Mouse (Mus musculus) liver, postnatal 0 days (tissue): ENCODE data around the gene Nr2f6. TPM values are rescaled to one million over a fixed set of nuclear protein-coding genes. Genes with fewer than 3 reads are reported as not detected.
A peak's percentile ranks its signal among the peaks of the same experiment; 100 is the strongest.

Experiments used
- ATAC-seq: fragments of 200-750 bp; cut with Nextera tagmentation; 2 replicates; pipeline ENCODE4 v1.8.0; 2017; ENCODE audit warnings: mild to moderate bottlenecking, moderate library complexity
- DNase-seq: peaks from one replicate; pipeline ENCODE4 v3.0.0-alpha.2; 2016
- H3K27ac ChIP-seq: fragments of 300-500 bp; sonication (generic); 2 replicates; pipeline ENCODE4 v1.5.1; 2014; ENCODE audit warnings: antibody characterized with exemption, moderate library complexity, mild to moderate bottlenecking, low read depth
- H3K27me3 ChIP-seq: fragments of 300-500 bp; sonication (generic); 2 replicates; pipeline ENCODE4 v1.6.1; 2014; ENCODE audit warnings: low read length, control low read depth, mixed read lengths; ENCODE audit not compliant: insufficient read depth
- H3K36me3 ChIP-seq: fragments of 300-500 bp; sonication (generic); replicated peaks from 2 replicates; pipeline ENCODE4 v1.6.1; 2014; ENCODE audit warnings: mild to moderate bottlenecking, control low read depth, low read length, moderate library complexity, mixed read lengths; ENCODE audit not compliant: insufficient read depth
- H3K4me1 ChIP-seq: fragments of 300-500 bp; sonication (generic); 2 replicates; pipeline ENCODE4 v1.6.1; 2014; ENCODE audit warnings: antibody characterized with exemption, mild to moderate bottlenecking, control low read depth; ENCODE audit not compliant: insufficient read depth
- H3K4me2 ChIP-seq: fragments of 300-500 bp; sonication (generic); 2 replicates; pipeline ENCODE4 v1.6.1; 2014; ENCODE audit warnings: low read depth, mild to moderate bottlenecking, low read length, moderate library complexity, mixed read lengths
- H3K4me3 ChIP-seq: fragments of 300-500 bp; sonication (generic); 2 replicates; pipeline ENCODE4 v1.5.1; 2014; ENCODE audit warnings: low read depth, low read length
- H3K9ac ChIP-seq: fragments of 300-500 bp; sonication (generic); replicated peaks from 2 replicates; pipeline ENCODE4 v1.6.1; 2014; ENCODE audit warnings: mild to moderate bottlenecking, moderate library complexity
- H3K9me3 ChIP-seq: fragments of 300-500 bp; sonication (generic); 2 replicates; pipeline ENCODE4 v1.6.1; 2016; ENCODE audit warnings: mild to moderate bottlenecking, control low read depth, low read length, mixed read lengths
- CTCF ChIP-seq: sonication (generic); IDR thresholded peaks from 2 replicates; pipeline ENCODE4 v1.5.1; 2016; ENCODE audit warnings: antibody characterized with exemption, low read depth
- EP300 ChIP-seq: IDR thresholded peaks from 2 replicates; pipeline ENCODE4 v1.6.1; 2016; ENCODE audit warnings: antibody characterized with exemption, low read depth, mild to moderate bottlenecking
- WGBS: fragments of 180-500 bp; shearing (Covaris S2); extraction: QIAGEN DNeasy Blood & Tissue Kit; methylation state at CpG from one replicate; pipeline ENCODE4 v1.1.7; 2014; ENCODE audit not compliant: insufficient replicate concordance; 5-methylcytosine and 5-hydroxymethylcytosine counted together
- polyA plus RNA-seq: library from polyadenylated mRNA; unstranded; fragments of >200 nt; fragmentation: Nextera tagmentation; extraction: Ambion mirVana; gene quantifications from 2 replicates; pipeline ENCODE4 v1.2.1, GENCODE M21; 2015

The Nr2f6 gene
- polyA plus RNA-seq: 38.0 and 46.6 TPM in 2 replicates

- peak; percentile 74 for DNase-seq
- Histone ChIP-seq H3K4me2 (peak within 1 kb of the TSS; percentile 92), H3K36me3 (peaks cover 8% of the 10 kb centered on the region; the same call in 1 of the 2 replicates), H3K9me3 (no peaks in the 10 kb centered on the region), H3K27me3 (peaks cover 16% of the 10 kb centered on the region), H3K27ac (peak within 1 kb of the TSS; percentile 96), H3K9ac (peak within 1 kb of the TSS; percentile 78), H3K4me1 (peaks cover 28% of the 10 kb centered on the region), H3K4me3 (peak within 1 kb of the TSS; percentile 70)
- TF ChIP-seq EP300: no peak
- TF ChIP-seq CTCF: no peak
- WGBS: 6% methylated on average over 45 of the region's 89 CpGs
- peak; percentile 5 for ATAC-seq
Measured at GRCm38 (mm10) chr8:71381421-71381970, at the start of gene Nr2f6. Gene Nr2f6 (minus strand): TSS chr8:71381960.

GRCm38 (mm10) chr8:71422121-71422520, 40.4 kb upstream of the Nr2f6 start:
- H3K4me3 ChIP-seq: no peak overlapping the region
- no peaks in the 10 kb centered on the region for H3K9me3 ChIP-seq
- ATAC-seq: no peak
- DNase-seq: no peak
- no peaks in the 10 kb centered on the region for H3K4me1 ChIP-seq
- H3K4me2 ChIP-seq: no peak overlapping the region
- no peak overlapping the region for H3K27ac ChIP-seq
- TF ChIP-seq CTCF (no peak), EP300 (no peak)
- no peak overlapping the region for H3K9ac ChIP-seq
- no peaks in the 10 kb centered on the region for H3K36me3 ChIP-seq
- H3K27me3 ChIP-seq: no peaks in the 10 kb centered on the region

- Histone ChIP-seq H3K27ac (no peak overlapping the region), H3K4me3 (no peak overlapping the region), H3K4me1 (peaks cover 6% of the 10 kb centered on the region), H3K27me3 (no peaks in the 10 kb centered on the region), H3K9me3 (no peaks in the 10 kb centered on the region), H3K9ac (no peak overlapping the region), H3K36me3 (peaks cover 29% of the 10 kb centered on the region), H3K4me2 (no peak overlapping the region)
- DNase-seq (no peak), ATAC-seq (no peak)
- TF ChIP-seq CTCF: no peak
- WGBS: 43% methylated on average over 11 of the region's 11 CpGs
Measured at GRCm38 (mm10) chr8:71411535-71412273, 29.9 kb upstream of the Nr2f6 start.

GRCm38 (mm10) chr8:71408231-71408630, 26.5 kb upstream of the Nr2f6 start:
- ATAC-seq (no peak), DNase-seq (no peak)
- TF ChIP-seq CTCF (no peak), EP300 (no peak)
- WGBS: 89% methylated on average over 4 of the region's 4 CpGs
- peaks cover 23% of the 10 kb centered on the region for H3K4me1 ChIP-seq
- H3K27ac ChIP-seq: no peak overlapping the region
- H3K4me2 ChIP-seq: no peak overlapping the region
- no peaks in the 10 kb centered on the region for H3K9me3 ChIP-seq
- H3K36me3 ChIP-seq: peaks cover 30% of the 10 kb centered on the region
- no peaks in the 10 kb centered on the region for H3K27me3 ChIP-seq
- no peak overlapping the region for H3K9ac ChIP-seq
- no peak overlapping the region for H3K4me3 ChIP-seq

- Histone ChIP-seq H3K36me3 (peaks cover 31% of the 10 kb centered on the region), H3K4me2 (peak overlapping the region; percentile 97), H3K4me3 (no peak overlapping the region), H3K27ac (no peak overlapping the region), H3K4me1 (peaks cover 23% of the 10 kb centered on the region), H3K9ac (no peak overlapping the region), H3K9me3 (no peaks in the 10 kb centered on the region), H3K27me3 (no peaks in the 10 kb centered on the region)
- ATAC-seq (no peak), DNase-seq (no peak)
- TF ChIP-seq EP300: no peak
- TF ChIP-seq CTCF: no peak
- 94% methylated on average over 14 of the region's 14 CpGs for WGBS
Measured at GRCm38 (mm10) chr8:71407441-71407840, 25.7 kb upstream of the Nr2f6 start.

GRCm38 (mm10) chr8:71406099-71407015, 24.6 kb upstream of the Nr2f6 start:
- Histone ChIP-seq H3K9ac (peak overlapping the region; percentile 84), H3K4me1 (peaks cover 20% of the 10 kb centered on the region), H3K4me2 (peak overlapping the region; percentile 97), H3K9me3 (no peaks in the 10 kb centered on the region), H3K4me3 (peak overlapping the region; percentile 92), H3K36me3 (peaks cover 31% of the 10 kb centered on the region), H3K27ac (peak overlapping the region; percentile 70), H3K27me3 (no peaks in the 10 kb centered on the region)
- under 1% methylated on average over 55 of the region's 55 CpGs for WGBS
- ATAC-seq: peak; percentile 67
- TF ChIP-seq CTCF: peak; percentile 93
- TF ChIP-seq EP300: no peak
- peak; percentile 89 for DNase-seq
